ENCODE assay signal across 13 mouse cellular contexts in genomic region chr6:34750487-34751120, GRCm38 (mm10). TPM values are rescaled to one million over a fixed set of nuclear protein-coding genes. Genes with fewer than 3 reads are reported as not detected.
DNase-seq lines count a peak whose midpoint lies in the region; ATAC-seq and TF ChIP-seq lines count a peak whose summit lies in the region.
"Had no signal": no experiment of that assay in that cellular context is flagged by ENCODE, and none has a peak within 500 bp of the region (broad histone marks: within the 10 kb centered on the region; RNA-seq: fewer than 3 reads in every experiment).

No protein-coding gene starts in this region.

- H3K9ac ChIP-seq in hindbrain, embryonic 16.5 days (ENCODE audit: low read depth, low read length), result no peak overlapping the region
- H3K9ac ChIP-seq: forebrain, embryonic 13.5 days; kidney, embryonic 15.5 days; liver, embryonic 15.5 days had no signal

- H3K79me2 ChIP-seq in myocyte (ENCODE audit: control insufficient read depth, insufficient read depth), result peaks cover 19% of the 10 kb centered on the region

- peaks cover 13% of the 10 kb centered on the region; the same call in 1 of the 2 replicates for H3K4me1 ChIP-seq in embryonic facial prominence, embryonic 10.5 days
- H3K4me1 ChIP-seq in hindbrain, embryonic 16.5 days (ENCODE audit: control insufficient read depth, insufficient read depth, low read depth, low read length), result no peaks in the 10 kb centered on the region
- H3K4me1 ChIP-seq: forebrain, embryonic 13.5 days had no signal

- H3K36me3 ChIP-seq in embryonic facial prominence, embryonic 10.5 days (replicated peaks), result peaks cover 72% of the 10 kb centered on the region
- H3K36me3 ChIP-seq in myocyte (ENCODE audit: control insufficient read depth, insufficient read depth), result peaks cover 68% of the 10 kb centered on the region
- no peaks in the 10 kb centered on the region; the same call in 1 of the 2 replicates for H3K36me3 ChIP-seq in hindbrain, embryonic 16.5 days (ENCODE audit: control insufficient read depth, insufficient read depth, low read length)

- H3ac ChIP-seq in myocyte (ENCODE audit: control insufficient read depth, insufficient read length), result no peak overlapping the region

- peak overlapping the region; percentile 59 for H3K4me2 ChIP-seq in myocyte (ENCODE audit: low read depth)
- H3K4me2 ChIP-seq in hindbrain, embryonic 16.5 days (ENCODE audit: low read length), result no peak overlapping the region
- H3K4me2 ChIP-seq: forebrain, embryonic 13.5 days; kidney, embryonic 15.5 days; liver, embryonic 15.5 days had no signal

- 84% methylated on average over 7 of the region's 7 CpGs for WGBS in embryonic facial prominence, embryonic 10.5 days
- WGBS in hindbrain, embryonic 16.5 days, result 82% methylated on average over 7 of the region's 7 CpGs

- no peaks in the 10 kb centered on the region for H3K27me3 ChIP-seq in embryonic facial prominence, embryonic 10.5 days (replicated peaks; ENCODE audit: low read depth, poor library complexity, severe bottlenecking)
- H3K27me3 ChIP-seq in myocyte (ENCODE audit: control insufficient read depth, insufficient read depth, insufficient read length), result no peaks in the 10 kb centered on the region
- no peaks in the 10 kb centered on the region for H3K27me3 ChIP-seq in hindbrain, embryonic 16.5 days (replicated peaks; ENCODE audit: control insufficient read depth, insufficient read depth, low read length)
- H3K27me3 ChIP-seq: forebrain, embryonic 13.5 days; kidney, embryonic 15.5 days; liver, embryonic 15.5 days had no signal

- DNase-seq in gastrocnemius, adult 18-20 months (ENCODE audit: low spot score), result peak; percentile 57
- no peak for DNase-seq in gastrocnemius, postnatal 10 days
- no peak for DNase-seq in embryonic facial prominence, embryonic 10.5 days (ENCODE audit: low spot score)
- DNase-seq in heart, adult 9 months (ENCODE audit: low spot score in 2 of 2), result peak; percentile 70 to 71
- no peak for DNase-seq in kidney, adult 11 months
- DNase-seq: adrenal gland, adult 8-10 months; layer of hippocampus, postnatal 36 days had no signal

- H3K9me3 ChIP-seq in embryonic facial prominence, embryonic 10.5 days, result no peaks in the 10 kb centered on the region
- H3K9me3 ChIP-seq in hindbrain, embryonic 16.5 days (ENCODE audit: control insufficient read depth, low read length), result no peaks in the 10 kb centered on the region
- H3K9me3 ChIP-seq: forebrain, embryonic 13.5 days; kidney, embryonic 15.5 days; liver, embryonic 15.5 days had no signal

- TF ChIP-seq POLR2A in myocyte (IDR thresholded peaks at IDR 0.05; ENCODE audit: insufficient read length, low read depth), result no peak

- H3K4me3 ChIP-seq in embryonic facial prominence, embryonic 10.5 days, result no peak overlapping the region
- H3K4me3 ChIP-seq in myocyte, result no peak overlapping the region
- H3K4me3 ChIP-seq in hindbrain, embryonic 16.5 days (ENCODE audit: low read length), result no peak overlapping the region
- H3K4me3 ChIP-seq: forebrain, embryonic 13.5 days; kidney, embryonic 15.5 days; liver, embryonic 15.5 days had no signal

- no peak for ATAC-seq in inflammation-experienced regulatory T-cells, adult 6 months
- ATAC-seq in hindbrain, embryonic 16.5 days, result no peak
- ATAC-seq: forebrain, embryonic 13.5 days had no signal

- peak overlapping the region; percentile 10; the same call in 1 of the 2 replicates for H3K27ac ChIP-seq in embryonic facial prominence, embryonic 10.5 days (replicated peaks)
- H3K27ac ChIP-seq in hindbrain, embryonic 16.5 days (ENCODE audit: low read depth, low read length), result no peak overlapping the region
- H3K27ac ChIP-seq: forebrain, embryonic 13.5 days; kidney, embryonic 15.5 days; liver, embryonic 15.5 days had no signal

TF ChIP-seq in myocyte, 11 proteins besides CTCF, POLR2A, EP300 and RAD21:
- TF ChIP-seq CEBPB (IDR thresholded peaks at IDR 0.05; ENCODE audit: insufficient read depth, poor library complexity, severe bottlenecking) (no peak), MYOD1 (IDR thresholded peaks at IDR 0.05; ENCODE audit: control insufficient read depth in 1 of 3, insufficient read length in 2 of 3, low read depth in 2 of 3) (no peak), TCF12 (IDR thresholded peaks at IDR 0.05; ENCODE audit: insufficient read depth, poor library complexity, severe bottlenecking) (no peak)

RNA-seq across cellular contexts. Expression of gene Agbl3, which starts 29.6 kb away (rescaled TPM):
- 1 to 10 TPM in 1 of 2 experiments, under 1 TPM in 1; 0.90 to 1.6 TPM for total RNA-seq in gastrocnemius, adult 18-20 months (2021)
- 1 to 10 TPM; 4.6 to 5.5 TPM for total RNA-seq in gastrocnemius, postnatal 10 days (2021)
- polyA plus RNA-seq in embryonic facial prominence, embryonic 10.5 days (2016; fragmentation: Nextera tagmentation; extraction: Ambion mirVana), result 2.8 and 3.3 TPM in 2 replicates
- polyA plus RNA-seq in myocyte (2012; fragmentation: generic; extraction: Trizol), result 3.6 TPM
- 1 to 10 TPM; 1.7 to 2.6 (median 2.3) TPM for polyA plus RNA-seq in inflammation-experienced regulatory T-cells, adult 6 months (2017; shearing (Covaris generic))
- polyA plus RNA-seq in hindbrain, embryonic 16.5 days (2015; fragmentation: Nextera tagmentation; extraction: Ambion mirVana), result 9.4 and 14.4 TPM in 2 replicates

Comparison
In these comparisons a context has a peak if more than half of its experiments do, and no peak if none do; other contexts are left out.
1. DNase-seq: peak in gastrocnemius, adult 18-20 months (single experiment) and heart, adult 9 months (2 of 2); none in gastrocnemius, postnatal 10 days (single experiment), embryonic facial prominence, embryonic 10.5 days (single experiment) and kidney, adult 11 months (single experiment).